Mouse (Mus musculus): ENCODE measurements around the gene Lhfpl5. TPM values are rescaled to one million over a fixed set of nuclear protein-coding genes. Genes with fewer than 3 reads are reported as not detected.
A peak's percentile ranks its signal among the peaks of the same experiment; 100 is the strongest.

Lhfpl5 gene
- polyA plus RNA-seq (2014; fragmentation: Nextera tagmentation; extraction: Ambion mirVana), result 0.34 TPM in 1 of 2 replicates, not detected in the other

DNA sequence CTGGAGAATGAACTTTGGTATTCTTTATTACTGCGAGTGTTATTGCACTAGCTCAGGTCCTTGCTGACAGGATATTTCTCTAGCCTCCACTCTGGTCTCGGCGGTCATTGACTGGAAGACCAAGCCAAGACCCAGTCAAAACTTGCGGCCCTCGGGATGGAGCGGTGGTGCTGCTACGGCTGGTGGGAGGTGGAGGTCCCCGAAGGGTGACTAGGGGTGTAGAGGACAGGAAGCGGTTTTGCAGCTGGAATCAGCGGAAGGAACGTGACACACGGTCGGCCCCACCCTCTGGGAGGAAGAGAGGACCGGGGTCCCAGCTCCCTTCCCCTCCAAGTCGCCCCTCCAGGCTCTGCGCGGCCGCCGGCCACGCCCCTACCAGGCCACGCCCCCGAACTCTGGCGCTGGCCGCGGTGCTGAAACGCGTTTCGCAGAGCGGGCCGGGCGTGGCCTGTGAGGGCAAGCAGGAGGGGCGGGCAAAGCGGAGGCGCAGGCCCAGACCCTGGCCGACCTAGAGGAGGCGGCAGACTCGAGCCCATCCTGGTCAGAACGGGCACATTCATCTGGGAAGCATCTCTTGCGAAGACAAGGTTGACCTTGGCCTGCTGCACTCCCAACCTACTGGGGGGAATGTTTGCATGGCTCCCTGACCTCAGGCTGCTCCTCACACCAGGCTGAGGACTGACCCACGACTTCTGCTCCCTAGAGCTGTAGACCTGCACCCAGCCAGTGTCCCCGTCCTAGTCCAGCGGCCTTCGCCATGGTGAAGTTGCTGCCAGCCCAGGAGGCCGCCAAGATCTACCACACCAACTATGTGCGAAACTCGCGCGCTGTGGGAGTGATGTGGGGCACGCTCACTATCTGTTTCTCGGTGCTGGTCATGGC, at the start of gene Lhfpl5:
Lhfpl5 (plus strand) TSS at position 398 of the 882 bp plus-strand sequence.
- H3K36me3 ChIP-seq (replicated peaks; ENCODE audit: control insufficient read depth, insufficient read depth, low read depth, low read length), result no peaks in the 10 kb centered on the region
- H3K9me3 ChIP-seq (replicated peaks; ENCODE audit: control insufficient read depth, low read length), result no peaks in the 10 kb centered on the region
- peak; percentile 87 for DNase-seq (ENCODE audit: low spot score)
- peak; percentile 81 for ATAC-seq (replicated peaks; ENCODE audit: insufficient number of reproducible peaks, low FRiP score, low TSS enrichment, low read depth)
- H3K27ac ChIP-seq (replicated peaks; ENCODE audit: low read depth, low read length), result no peak within 1 kb of the TSS
- no peaks in the 10 kb centered on the region for H3K27me3 ChIP-seq (ENCODE audit: control insufficient read depth, insufficient read depth, low read length)
- H3K4me2 ChIP-seq (ENCODE audit: low read depth, low read length), result peak within 1 kb of the TSS; percentile 50
- H3K4me3 ChIP-seq (ENCODE audit: low read depth, low read length), result no peak within 1 kb of the TSS; the same call in 1 of the 2 replicates
- no peaks in the 10 kb centered on the region for H3K4me1 ChIP-seq (ENCODE audit: control insufficient read depth, insufficient read depth, low read length)
- no peak within 1 kb of the TSS for H3K9ac ChIP-seq (replicated peaks; ENCODE audit: low read length)
- WGBS, result 16% methylated on average over 50 of the region's 50 CpGs

DNA sequence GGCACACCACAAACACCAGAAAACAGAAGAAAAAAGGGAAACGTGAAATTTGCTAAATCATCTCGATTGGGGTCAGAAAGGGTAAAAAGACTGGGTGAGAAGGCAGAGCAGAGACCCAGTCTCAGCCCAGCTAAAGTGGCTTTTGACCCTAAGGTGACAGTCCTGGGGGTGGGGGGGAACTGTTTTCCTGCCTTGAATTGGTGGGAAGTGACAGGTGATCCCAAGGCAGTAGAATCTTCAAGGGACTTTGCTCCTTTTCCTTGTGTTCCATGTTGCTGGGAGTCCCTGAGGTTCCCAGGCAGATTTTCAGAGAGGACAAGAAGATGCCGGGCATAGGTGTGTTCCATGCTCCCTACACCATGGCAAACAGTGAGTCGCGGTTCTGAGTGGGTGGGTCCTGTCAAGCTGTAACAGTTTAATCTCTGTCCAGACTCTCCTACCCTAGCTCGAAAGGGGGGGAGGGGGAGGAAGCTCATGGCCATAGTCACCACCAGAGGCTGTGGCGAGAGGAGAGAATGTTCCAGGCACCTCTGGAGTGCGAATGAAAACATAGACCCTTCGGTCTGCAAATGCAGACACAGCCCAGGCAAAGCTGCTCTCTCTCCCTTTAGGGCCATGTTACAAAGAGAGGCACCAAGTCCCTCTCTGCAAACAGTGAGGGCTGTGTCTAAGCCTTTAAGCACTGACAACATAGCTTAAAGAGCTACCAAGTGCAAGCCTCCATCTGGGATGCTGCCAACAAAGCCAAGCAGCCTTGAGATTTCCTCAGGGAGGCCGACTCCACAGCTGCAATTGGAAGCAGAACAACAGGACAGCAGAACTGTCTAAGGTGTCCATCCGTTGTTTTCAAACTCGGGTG, 48.0 kb upstream of the Lhfpl5 start:
- DNase-seq (ENCODE audit: low spot score), result no peak
- Histone ChIP-seq H3K27me3 (ENCODE audit: control insufficient read depth, insufficient read depth, low read length) (no peaks in the 10 kb centered on the region), H3K9me3 (replicated peaks; ENCODE audit: control insufficient read depth, low read length) (no peaks in the 10 kb centered on the region), H3K27ac (replicated peaks; ENCODE audit: low read depth, low read length) (no peak overlapping the region), H3K4me3 (ENCODE audit: low read depth, low read length) (no peak overlapping the region), H3K4me1 (ENCODE audit: control insufficient read depth, insufficient read depth, low read length) (peaks cover 2% of the 10 kb centered on the region; the same call in 1 of the 2 replicates), H3K9ac (replicated peaks; ENCODE audit: low read length) (0 out of 2 replicates have a peak overlapping the region, but pooled peaks have one; percentile 23), H3K36me3 (replicated peaks; ENCODE audit: control insufficient read depth, insufficient read depth, low read depth, low read length) (no peaks in the 10 kb centered on the region), H3K4me2 (ENCODE audit: low read depth, low read length) (no peak overlapping the region)
- WGBS, result 48% methylated on average over 12 of the region's 12 CpGs
- ATAC-seq (replicated peaks; ENCODE audit: insufficient number of reproducible peaks, low FRiP score, low TSS enrichment, low read depth), result no peak

DNA sequence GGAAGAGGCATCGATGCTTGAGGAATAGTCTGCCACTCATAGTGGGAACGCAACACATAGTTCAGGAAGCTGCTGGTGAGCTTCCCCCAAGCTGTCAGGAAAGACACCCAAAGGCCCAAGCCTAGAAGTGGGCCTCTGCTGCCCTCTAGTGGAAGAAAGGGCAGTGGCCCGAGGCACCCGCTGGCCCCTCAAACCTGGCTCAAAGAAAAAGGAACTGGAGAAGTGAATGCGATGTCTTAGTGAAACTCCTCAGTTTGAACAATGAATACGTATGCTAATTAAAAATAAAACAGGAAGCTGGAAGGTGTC, 47.4 kb upstream of the Lhfpl5 start:
- H3K4me2 ChIP-seq (ENCODE audit: low read depth, low read length), result no peak overlapping the region
- H3K9me3 ChIP-seq (replicated peaks; ENCODE audit: control insufficient read depth, low read length), result no peaks in the 10 kb centered on the region
- H3K4me1 ChIP-seq (ENCODE audit: control insufficient read depth, insufficient read depth, low read length), result peaks cover 2% of the 10 kb centered on the region; the same call in 1 of the 2 replicates
- H3K27me3 ChIP-seq (ENCODE audit: control insufficient read depth, insufficient read depth, low read length), result no peaks in the 10 kb centered on the region
- H3K4me3 ChIP-seq (ENCODE audit: low read depth, low read length), result no peak overlapping the region
- peak; percentile 90 for DNase-seq (ENCODE audit: low spot score)
- no peak overlapping the region for H3K27ac ChIP-seq (replicated peaks; ENCODE audit: low read depth, low read length)
- no peaks in the 10 kb centered on the region for H3K36me3 ChIP-seq (replicated peaks; ENCODE audit: control insufficient read depth, insufficient read depth, low read depth, low read length)
- no peak overlapping the region for H3K9ac ChIP-seq (replicated peaks; ENCODE audit: low read length)
- WGBS, result 9% methylated on average over 6 of the region's 6 CpGs
- ATAC-seq (replicated peaks; ENCODE audit: insufficient number of reproducible peaks, low FRiP score, low TSS enrichment, low read depth), result no peak

DNA sequence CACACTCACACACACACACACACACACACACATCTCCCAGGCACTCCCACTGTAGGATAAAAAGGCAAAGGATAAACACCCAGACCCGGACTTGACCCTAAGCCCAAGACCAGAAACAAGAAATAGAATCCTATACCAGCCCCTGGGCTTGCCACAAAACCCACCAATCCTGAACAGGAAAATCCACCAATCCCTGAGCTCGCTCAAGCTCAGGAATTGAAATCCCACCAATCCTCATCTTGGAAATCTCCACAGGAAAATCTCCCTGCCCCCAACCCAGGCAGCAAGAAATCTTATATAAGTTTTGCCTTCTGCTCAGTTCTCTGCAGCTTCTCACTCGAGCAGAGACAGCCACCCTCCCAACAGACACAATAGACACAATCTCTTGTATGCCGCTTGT, 46.3 kb upstream of the Lhfpl5 start:
- Histone ChIP-seq H3K9ac (replicated peaks; ENCODE audit: low read length) (no peak overlapping the region), H3K4me3 (ENCODE audit: low read depth, low read length) (no peak overlapping the region), H3K36me3 (replicated peaks; ENCODE audit: control insufficient read depth, insufficient read depth, low read depth, low read length) (no peaks in the 10 kb centered on the region), H3K9me3 (replicated peaks; ENCODE audit: control insufficient read depth, low read length) (no peaks in the 10 kb centered on the region), H3K4me1 (ENCODE audit: control insufficient read depth, insufficient read depth, low read length) (peaks cover 2% of the 10 kb centered on the region; the same call in 1 of the 2 replicates), H3K4me2 (ENCODE audit: low read depth, low read length) (no peak overlapping the region), H3K27ac (replicated peaks; ENCODE audit: low read depth, low read length) (no peak overlapping the region), H3K27me3 (ENCODE audit: control insufficient read depth, insufficient read depth, low read length) (no peaks in the 10 kb centered on the region)
- ATAC-seq (replicated peaks; ENCODE audit: insufficient number of reproducible peaks, low FRiP score, low TSS enrichment, low read depth) (no peak), DNase-seq (ENCODE audit: low spot score) (no peak)
- 73% methylated on average over 4 of the region's 4 CpGs for WGBS

DNA sequence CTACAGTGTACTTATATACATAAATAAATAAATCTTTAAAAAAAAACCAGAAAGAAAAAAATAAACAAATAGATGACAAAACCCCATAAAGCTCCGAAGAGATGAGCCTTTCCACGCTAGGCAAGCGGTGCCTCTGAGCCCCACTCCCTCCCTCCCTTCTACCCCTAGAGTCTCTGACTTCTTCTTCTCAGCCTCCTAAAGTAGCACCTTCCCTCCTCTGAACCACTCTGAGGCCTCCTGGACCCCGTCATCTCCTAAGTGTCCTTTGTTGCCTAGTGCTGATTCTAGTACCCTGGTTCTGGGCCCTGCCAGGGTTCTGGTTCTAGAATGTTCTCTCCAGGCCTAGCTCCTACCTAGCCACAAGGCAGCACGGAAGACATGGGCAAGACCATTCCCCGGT, 44.9 kb upstream of the Lhfpl5 start, which contains the start of gene Armc12:
Armc12 (plus strand) TSS at position 301 of the 400 bp plus-strand sequence.
- WGBS, result 83% methylated on average over 6 of the region's 6 CpGs
- DNase-seq (ENCODE audit: low spot score) (no peak), ATAC-seq (replicated peaks; ENCODE audit: insufficient number of reproducible peaks, low FRiP score, low TSS enrichment, low read depth) (no peak)
- Histone ChIP-seq H3K27ac (replicated peaks; ENCODE audit: low read depth, low read length) (no peak within 1 kb of the TSS), H3K4me2 (ENCODE audit: low read depth, low read length) (no peak within 1 kb of the TSS), H3K27me3 (ENCODE audit: control insufficient read depth, insufficient read depth, low read length) (no peaks in the 10 kb centered on the region), H3K4me1 (ENCODE audit: control insufficient read depth, insufficient read depth, low read length) (peaks cover 2% of the 10 kb centered on the region; the same call in 1 of the 2 replicates), H3K36me3 (replicated peaks; ENCODE audit: control insufficient read depth, insufficient read depth, low read depth, low read length) (no peaks in the 10 kb centered on the region), H3K4me3 (ENCODE audit: low read depth, low read length) (no peak within 1 kb of the TSS), H3K9ac (replicated peaks; ENCODE audit: low read length) (no peak within 1 kb of the TSS), H3K9me3 (replicated peaks; ENCODE audit: control insufficient read depth, low read length) (no peaks in the 10 kb centered on the region)

DNA sequence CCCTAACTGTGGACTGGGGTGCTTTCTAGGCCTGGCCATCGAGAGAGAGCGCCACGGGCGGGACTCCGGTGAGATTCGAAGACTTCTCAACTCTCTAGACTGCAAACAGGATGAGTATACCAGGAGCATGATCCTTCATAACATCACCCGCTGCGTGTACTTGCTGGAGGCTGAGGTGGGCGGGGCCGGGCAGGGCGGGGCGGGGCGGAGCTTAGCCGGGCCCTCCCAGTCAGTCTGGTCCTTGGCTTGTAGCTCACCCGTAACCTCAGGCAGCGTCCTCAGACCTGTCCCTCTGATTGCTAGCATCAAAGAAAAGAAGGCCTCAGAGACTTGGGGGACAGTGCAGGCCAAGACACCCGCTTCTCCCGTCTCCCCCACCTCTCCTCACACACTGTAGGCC, 43.5 kb upstream of the Lhfpl5 start:
- Histone ChIP-seq H3K9me3 (replicated peaks; ENCODE audit: control insufficient read depth, low read length) (no peaks in the 10 kb centered on the region), H3K4me3 (ENCODE audit: low read depth, low read length) (no peak overlapping the region), H3K36me3 (replicated peaks; ENCODE audit: control insufficient read depth, insufficient read depth, low read depth, low read length) (no peaks in the 10 kb centered on the region), H3K4me1 (ENCODE audit: control insufficient read depth, insufficient read depth, low read length) (peaks cover 2% of the 10 kb centered on the region; the same call in 1 of the 2 replicates), H3K9ac (replicated peaks; ENCODE audit: low read length) (no peak overlapping the region), H3K27me3 (ENCODE audit: control insufficient read depth, insufficient read depth, low read length) (no peaks in the 10 kb centered on the region), H3K27ac (replicated peaks; ENCODE audit: low read depth, low read length) (no peak overlapping the region), H3K4me2 (ENCODE audit: low read depth, low read length) (0 out of 2 replicates have a peak overlapping the region, but pooled peaks have one; percentile 10)
- DNase-seq (ENCODE audit: low spot score), result peak; percentile 40
- 13% methylated on average over 18 of the region's 18 CpGs for WGBS
- ATAC-seq (replicated peaks; ENCODE audit: insufficient number of reproducible peaks, low FRiP score, low TSS enrichment, low read depth), result no peak

DNA sequence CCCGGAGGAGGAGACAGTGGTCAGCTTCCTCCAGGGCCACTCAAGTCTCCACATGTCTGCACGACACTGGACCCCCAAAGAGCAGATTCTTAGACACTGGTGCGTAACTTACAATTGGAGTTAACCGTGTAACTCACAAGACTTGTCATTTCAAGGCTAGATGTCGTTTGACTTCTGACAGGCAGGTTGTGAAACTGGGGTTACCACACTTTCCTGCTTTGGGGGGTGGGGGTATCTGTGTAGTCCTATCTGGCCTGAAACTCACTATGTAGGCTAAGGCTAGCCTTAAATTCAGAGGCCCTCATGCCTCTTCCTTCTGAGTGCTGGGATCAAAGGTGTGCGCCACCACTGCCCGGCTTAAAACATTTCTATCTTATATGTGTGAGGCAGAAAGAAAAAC, 42.9 kb upstream of the Lhfpl5 start:
- H3K9me3 ChIP-seq (replicated peaks; ENCODE audit: control insufficient read depth, low read length), result no peaks in the 10 kb centered on the region
- ATAC-seq (replicated peaks; ENCODE audit: insufficient number of reproducible peaks, low FRiP score, low TSS enrichment, low read depth) (no peak), DNase-seq (ENCODE audit: low spot score) (no peak)
- peaks cover 2% of the 10 kb centered on the region; the same call in 1 of the 2 replicates for H3K4me1 ChIP-seq (ENCODE audit: control insufficient read depth, insufficient read depth, low read length)
- 87% methylated on average over 7 of the region's 7 CpGs for WGBS
- H3K4me3 ChIP-seq (ENCODE audit: low read depth, low read length), result no peak overlapping the region
- no peaks in the 10 kb centered on the region for H3K36me3 ChIP-seq (replicated peaks; ENCODE audit: control insufficient read depth, insufficient read depth, low read depth, low read length)
- H3K27me3 ChIP-seq (ENCODE audit: control insufficient read depth, insufficient read depth, low read length), result no peaks in the 10 kb centered on the region
- no peak overlapping the region for H3K27ac ChIP-seq (replicated peaks; ENCODE audit: low read depth, low read length)
- no peak overlapping the region for H3K9ac ChIP-seq (replicated peaks; ENCODE audit: low read length)
- no peak overlapping the region for H3K4me2 ChIP-seq (ENCODE audit: low read depth, low read length)
